Mouse (Mus musculus) heart, adult 2 months (tissue): ENCODE data around the gene Gga3. TPM values are rescaled to one million over a fixed set of nuclear protein-coding genes. Genes with fewer than 3 reads are reported as not detected.

Source experiments
- DNase-seq, 2 experiments: peaks; one replicate each; pipeline ENCODE4 v3.0.0; 2021
- H3K27ac ChIP-seq: fragments of 200-600 bp; 2 replicates; pipeline ENCODE4 v1.8.1; 2022
- H3K27me3 ChIP-seq: fragments of 200-500 bp; 2 replicates; pipeline ENCODE4 v1.6.1; 2012; ENCODE audit warnings: mild to moderate bottlenecking, low read length, inconsistent platforms, mixed read lengths; ENCODE audit not compliant: control insufficient read depth, insufficient read depth
- H3K36me3 ChIP-seq: fragments of 200-500 bp; 2 replicates; pipeline ENCODE4 v1.6.1; 2012; ENCODE audit warnings: low read length, inconsistent platforms; ENCODE audit not compliant: control insufficient read depth, insufficient read depth
- H3K4me1 ChIP-seq: fragments of 200-500 bp; 2 replicates; pipeline ENCODE4 v1.6.1; 2011; ENCODE audit warnings: low read length; ENCODE audit not compliant: control insufficient read depth, insufficient read depth
- H3K4me3 ChIP-seq: fragments of 200-600 bp; 2 replicates; pipeline ENCODE4 v1.8.1; 2022
- H3K79me2 ChIP-seq: fragments of 200-500 bp; replicated peaks from 2 replicates; pipeline ENCODE4 v1.6.1; 2012; ENCODE audit warnings: mild to moderate bottlenecking, inconsistent platforms, low read length, moderate library complexity, mixed read lengths; ENCODE audit not compliant: control insufficient read depth, insufficient read depth
- H3K9ac ChIP-seq: fragments of 200-500 bp; 2 replicates; pipeline ENCODE4 v1.6.1; 2012; ENCODE audit warnings: low read depth, mild to moderate bottlenecking, control low read depth, inconsistent platforms, low read length, mixed read lengths
- CTCF ChIP-seq: fragments of 200-600 bp; IDR thresholded peaks from 2 replicates; pipeline ENCODE4 v1.8.1; 2022; ENCODE audit warnings: antibody characterized with exemption, mild to moderate bottlenecking, moderate library complexity
- EP300 ChIP-seq: fragments of 200-500 bp; IDR thresholded peaks from 2 replicates; pipeline ENCODE4 v1.6.1; 2011; ENCODE audit warnings: low read depth, low read length, control low read depth; ENCODE audit not compliant: insufficient read depth
- POLR2A ChIP-seq: fragments of 200-500 bp; IDR thresholded peaks from 2 replicates; pipeline ENCODE4 v1.6.1; 2011; ENCODE audit warnings: mild to moderate bottlenecking, low read depth, low read length, control low read depth; ENCODE audit not compliant: insufficient read depth
- WGBS: fragments of 180-500 bp; shearing (Covaris S2); methylation state at CpG from one replicate; pipeline ENCODE4 v1.1.7; 2018; 5-methylcytosine and 5-hydroxymethylcytosine counted together
- intact Hi-C: fragments of 180-260 bp; cut with DNase I; formaldehyde crosslinking; loops from one replicate; pipeline ENCODE4 v1.15.1; 2025
- polyA plus RNA-seq: library from polyadenylated mRNA; depleted of rRNA; stranded (reverse); fragments of >200 nt; gene quantifications from 2 replicates; pipeline ENCODE4 v1.2.3, GENCODE M21; 2012
- total RNA-seq, 2 experiments: library from RNA; stranded (reverse); gene quantifications; 2 replicates each; pipeline ENCODE4 v1.2.3; 2021

The Gga3 gene
- total and polyA plus RNA-seq, 3 experiments: 16.5 to 20.3 (median 17.1) TPM

- Histone ChIP-seq H3K4me3 (no peak overlapping the region), H3K36me3 (no peaks in the 10 kb centered on the region), H3K79me2 (no peaks in the 10 kb centered on the region), H3K4me1 (peaks cover 3% of the 10 kb centered on the region; the same call in 1 of the 2 replicates), H3K27me3 (no peaks in the 10 kb centered on the region), H3K9ac (no peak overlapping the region), H3K27ac (no peak overlapping the region)
- intact Hi-C loops: loop anchor here (5.0 kb wide), 1 partner anchor 188 kb away; the partner anchor contains the start of gene Llgl2
- TF ChIP-seq EP300 (no peak), POLR2A (no peak), CTCF (no peak)
- 62% methylated on average over 4 of the region's 4 CpGs for WGBS
- DNase-seq: no peak
These were observed 30.3 kb upstream of the Gga3 start for GRCm38 (mm10) chr11:115634109-115634508.

GRCm38 (mm10) chr11:115632862-115633261 is 29.0 kb upstream of the Gga3 start:
- DNase-seq: no peak
- Histone ChIP-seq H3K27ac (no peak overlapping the region), H3K4me3 (no peak overlapping the region), H3K27me3 (no peaks in the 10 kb centered on the region), H3K36me3 (no peaks in the 10 kb centered on the region), H3K9ac (no peak overlapping the region), H3K4me1 (peaks cover 4% of the 10 kb centered on the region), H3K79me2 (no peaks in the 10 kb centered on the region)
- TF ChIP-seq EP300 (no peak), CTCF (no peak), POLR2A (no peak)
- whole genome bisulfite sequencing: 79% methylated on average over 10 of the region's 10 CpGs
- intact Hi-C loops: loop anchor here (5.0 kb wide), 1 partner anchor 189 kb away; the partner anchor contains the start of gene Llgl2

- no peaks in the 10 kb centered on the region; the same call in 1 of the 2 replicates for H3K79me2 ChIP-seq
- no peak overlapping the region for H3K4me3 ChIP-seq
- no peaks in the 10 kb centered on the region for H3K27me3 ChIP-seq
- no peak for DNase-seq
- H3K9ac ChIP-seq: no peak overlapping the region
- 76% methylated on average over 7 of the region's 7 CpGs for WGBS
- no peaks in the 10 kb centered on the region for H3K36me3 ChIP-seq
- intact Hi-C loops: loop anchor here (5.0 kb wide), 1 partner anchor 190 kb away; the partner anchor contains the start of gene Llgl2
- TF ChIP-seq POLR2A (no peak), EP300 (no peak), CTCF (no peak)
- peaks cover 4% of the 10 kb centered on the region for H3K4me1 ChIP-seq
- H3K27ac ChIP-seq: no peak overlapping the region
These were observed 28.4 kb upstream of the Gga3 start for GRCm38 (mm10) chr11:115632247-115632646.

GRCm38 (mm10) chr11:115631505-115631890 is 27.6 kb upstream of the Gga3 start:
- no peaks in the 10 kb centered on the region for H3K27me3 ChIP-seq
- H3K4me3 ChIP-seq: no peak overlapping the region
- peaks cover 4% of the 10 kb centered on the region for H3K4me1 ChIP-seq
- H3K27ac ChIP-seq: no peak overlapping the region
- 27% methylated on average over 3 of the region's 3 CpGs for WGBS
- TF ChIP-seq EP300 (no peak), CTCF (peak; percentile 86)
- H3K9ac ChIP-seq: no peak overlapping the region
- DNase-seq: peak in 1 of 2 experiments; percentile 42
- H3K36me3 ChIP-seq: no peaks in the 10 kb centered on the region
- H3K79me2 ChIP-seq: no peaks in the 10 kb centered on the region; the same call in 1 of the 2 replicates
- intact Hi-C loops: loop anchor here (5.0 kb wide), 1 partner anchor 191 kb away; the partner anchor contains the start of gene Llgl2

GRCm38 (mm10) chr11:115630532-115631504 is 27.0 kb upstream of the Gga3 start:
- H3K79me2 ChIP-seq: no peaks in the 10 kb centered on the region; the same call in 1 of the 2 replicates
- H3K27ac ChIP-seq: no peak overlapping the region
- H3K9ac ChIP-seq: no peak overlapping the region
- no peaks in the 10 kb centered on the region for H3K36me3 ChIP-seq
- peaks cover 4% of the 10 kb centered on the region for H3K4me1 ChIP-seq
- H3K4me3 ChIP-seq: no peak overlapping the region
- 45% methylated on average over 16 of the region's 16 CpGs for WGBS
- H3K27me3 ChIP-seq: no peaks in the 10 kb centered on the region
- intact Hi-C loops: loop anchor here (5.0 kb wide), 1 partner anchor 191 kb away; the partner anchor contains the start of gene Llgl2
- no peak for TF ChIP-seq CTCF
- TF ChIP-seq POLR2A: no peak
- no peak for TF ChIP-seq EP300
- DNase-seq: peak in 1 of 2 experiments; percentile 80
